Mouse (Mus musculus) neural tube, embryonic 12.5 days (tissue): ENCODE data around the gene Galntl6. TPM values are rescaled to one million over a fixed set of nuclear protein-coding genes. Genes with fewer than 3 reads are reported as not detected.

Experiments
- ATAC-seq: fragments of 200-750 bp; cut with Nextera tagmentation; 2 replicates; pipeline ENCODE4 v1.8.0; 2017; ENCODE audit warnings: low read depth, mild to moderate bottlenecking, moderate TSS enrichment, moderate library complexity; ENCODE audit not compliant: low FRiP score
- H3K27ac ChIP-seq: fragments of 300-500 bp; sonication (generic); 2 replicates; pipeline ENCODE4 v1.5.1; 2016
- H3K27me3 ChIP-seq: fragments of 300-500 bp; sonication (generic); replicated peaks from 2 replicates; pipeline ENCODE4 v1.6.1; 2016; ENCODE audit warnings: mild to moderate bottlenecking
- H3K36me3 ChIP-seq: fragments of 300-500 bp; sonication (generic); 2 replicates; pipeline ENCODE4 v1.6.1; 2016; ENCODE audit warnings: mild to moderate bottlenecking
- H3K4me1 ChIP-seq: fragments of 300-500 bp; sonication (generic); 2 replicates; pipeline ENCODE4 v1.6.1; 2016
- H3K4me2 ChIP-seq: fragments of 300-500 bp; sonication (generic); replicated peaks from 2 replicates; pipeline ENCODE4 v1.6.1; 2016; ENCODE audit warnings: mild to moderate bottlenecking
- H3K4me3 ChIP-seq: fragments of 300-500 bp; sonication (generic); 2 replicates; pipeline ENCODE4 v1.5.1; 2016
- H3K9ac ChIP-seq: fragments of 300-500 bp; sonication (generic); 2 replicates; pipeline ENCODE4 v1.6.1; 2016; ENCODE audit warnings: mild to moderate bottlenecking
- H3K9me3 ChIP-seq: fragments of 300-500 bp; sonication (generic); 2 replicates; pipeline ENCODE4 v1.6.1; 2016; ENCODE audit warnings: mild to moderate bottlenecking
- WGBS: fragments of 180-500 bp; shearing (Covaris S2); methylation state at CpG from one replicate; pipeline ENCODE4 v1.1.7; 2016; 5-methylcytosine and 5-hydroxymethylcytosine counted together
- polyA plus RNA-seq: library from polyadenylated mRNA; unstranded; fragments of >200 nt; fragmentation: Nextera tagmentation; extraction: Ambion mirVana; gene quantifications from 2 replicates; pipeline ENCODE4 v1.2.1, GENCODE M21; 2016

Galntl6 gene
- polyA plus RNA-seq, 1 experiment from 2014 or later, result 6.2 TPM

GRCm38 (mm10) chr8:57879452-57879851, 1033.0 kb downstream of the Galntl6 start:
- H3K4me1 ChIP-seq, result no peaks in the 10 kb centered on the region
- H3K9me3 ChIP-seq, result no peaks in the 10 kb centered on the region
- no peaks in the 10 kb centered on the region for H3K36me3 ChIP-seq
- H3K4me2 ChIP-seq, result no peak overlapping the region
- ATAC-seq, result no peak
- 57% methylated on average over 11 of the region's 11 CpGs for WGBS
- H3K9ac ChIP-seq, result no peak overlapping the region
- no peaks in the 10 kb centered on the region for H3K27me3 ChIP-seq
- H3K4me3 ChIP-seq, result no peak overlapping the region
- no peak overlapping the region for H3K27ac ChIP-seq

- Histone ChIP-seq H3K27me3 (no peaks in the 10 kb centered on the region), H3K4me2 (no peak overlapping the region), H3K27ac (no peak overlapping the region), H3K4me3 (no peak overlapping the region), H3K4me1 (no peaks in the 10 kb centered on the region), H3K36me3 (no peaks in the 10 kb centered on the region), H3K9me3 (no peaks in the 10 kb centered on the region), H3K9ac (no peak overlapping the region)
- ATAC-seq, result no peak
Observed at GRCm38 (mm10) chr8:57849074-57849473, 1063.4 kb downstream of the Galntl6 start.

GRCm38 (mm10) chr8:57843461-57843860, 1069.0 kb downstream of the Galntl6 start:
- ATAC-seq, result no peak
- Histone ChIP-seq H3K4me1 (no peaks in the 10 kb centered on the region), H3K4me2 (no peak overlapping the region), H3K9me3 (no peaks in the 10 kb centered on the region), H3K27me3 (no peaks in the 10 kb centered on the region), H3K9ac (no peak overlapping the region), H3K36me3 (no peaks in the 10 kb centered on the region), H3K27ac (no peak overlapping the region), H3K4me3 (no peak overlapping the region)
- 75% methylated on average over 5 of the region's 5 CpGs for WGBS

GRCm38 (mm10) chr8:57842462-57843391, 1069.7 kb downstream of the Galntl6 start:
- Histone ChIP-seq H3K9ac (no peak overlapping the region), H3K4me2 (no peak overlapping the region), H3K36me3 (no peaks in the 10 kb centered on the region), H3K9me3 (no peaks in the 10 kb centered on the region), H3K27me3 (no peaks in the 10 kb centered on the region), H3K4me1 (no peaks in the 10 kb centered on the region), H3K4me3 (no peak overlapping the region), H3K27ac (no peak overlapping the region)
- 83% methylated on average over 13 of the region's 13 CpGs for WGBS
- no peak for ATAC-seq

- WGBS, result 83% methylated on average over 4 of the region's 4 CpGs
- Histone ChIP-seq H3K4me3 (no peak overlapping the region), H3K4me1 (no peaks in the 10 kb centered on the region), H3K27ac (no peak overlapping the region), H3K27me3 (no peaks in the 10 kb centered on the region), H3K4me2 (no peak overlapping the region), H3K9me3 (no peaks in the 10 kb centered on the region), H3K36me3 (no peaks in the 10 kb centered on the region), H3K9ac (no peak overlapping the region)
- no peak for ATAC-seq
Observed at GRCm38 (mm10) chr8:57841446-57841845, 1071.0 kb downstream of the Galntl6 start.

- ATAC-seq, result no peak
- no peak overlapping the region for H3K4me3 ChIP-seq
Observed at GRCm38 (mm10) chr8:57837384-57837783, 1075.1 kb downstream of the Galntl6 start.

GRCm38 (mm10) chr8:57836981-57837380, 1075.5 kb downstream of the Galntl6 start:
- no peaks in the 10 kb centered on the region for H3K9me3 ChIP-seq
- no peak overlapping the region for H3K4me3 ChIP-seq
- H3K4me1 ChIP-seq, result no peaks in the 10 kb centered on the region
- H3K4me2 ChIP-seq, result no peak overlapping the region
- H3K27me3 ChIP-seq, result no peaks in the 10 kb centered on the region
- no peaks in the 10 kb centered on the region for H3K36me3 ChIP-seq
- no peak overlapping the region for H3K9ac ChIP-seq
- no peak overlapping the region for H3K27ac ChIP-seq
- no peak for ATAC-seq
- 64% methylated on average over 11 of the region's 11 CpGs for WGBS

More at GRCm38 (mm10) chr8:57837384-57837783, 1075.1 kb downstream of the Galntl6 start:
- no peak overlapping the region for H3K4me2 ChIP-seq
- H3K36me3 ChIP-seq, result no peaks in the 10 kb centered on the region
- H3K9ac ChIP-seq, result no peak overlapping the region
- H3K27me3 ChIP-seq, result no peaks in the 10 kb centered on the region
- H3K9me3 ChIP-seq, result no peaks in the 10 kb centered on the region
- H3K27ac ChIP-seq, result no peak overlapping the region
- H3K4me1 ChIP-seq, result no peaks in the 10 kb centered on the region
- WGBS, result 72% methylated on average over 8 of the region's 8 CpGs

GRCm38 (mm10) chr8:57836201-57836883, 1076.1 kb downstream of the Galntl6 start:
- 74% methylated on average over 15 of the region's 15 CpGs for WGBS
- ATAC-seq, result no peak
- no peak overlapping the region for H3K4me2 ChIP-seq
- H3K4me1 ChIP-seq, result no peaks in the 10 kb centered on the region
- no peaks in the 10 kb centered on the region for H3K9me3 ChIP-seq
- no peak overlapping the region for H3K27ac ChIP-seq
- H3K36me3 ChIP-seq, result no peaks in the 10 kb centered on the region
- no peak overlapping the region for H3K4me3 ChIP-seq
- H3K27me3 ChIP-seq, result no peaks in the 10 kb centered on the region
- no peak overlapping the region for H3K9ac ChIP-seq

GRCm38 (mm10) chr8:57823151-57823550, 1089.3 kb downstream of the Galntl6 start:
- WGBS, result 70% methylated on average over 7 of the region's 7 CpGs
- Histone ChIP-seq H3K9ac (no peak overlapping the region), H3K27me3 (no peaks in the 10 kb centered on the region)

GRCm38 (mm10) chr8:57816034-57816433, 1096.4 kb downstream of the Galntl6 start:
- 50% methylated on average over 7 of the region's 7 CpGs for WGBS
- Histone ChIP-seq H3K4me3 (no peak overlapping the region), H3K36me3 (no peaks in the 10 kb centered on the region), H3K4me1 (no peaks in the 10 kb centered on the region), H3K27ac (no peak overlapping the region), H3K9me3 (no peaks in the 10 kb centered on the region; the same call in 1 of the 2 replicates), H3K9ac (no peak overlapping the region), H3K27me3 (no peaks in the 10 kb centered on the region), H3K4me2 (no peak overlapping the region)
- no peak for ATAC-seq

More at GRCm38 (mm10) chr8:57823151-57823550, 1089.3 kb downstream of the Galntl6 start:
- Histone ChIP-seq H3K27ac (no peak overlapping the region), H3K4me2 (no peak overlapping the region), H3K4me3 (no peak overlapping the region), H3K4me1 (no peaks in the 10 kb centered on the region), H3K9me3 (no peaks in the 10 kb centered on the region), H3K36me3 (no peaks in the 10 kb centered on the region)
- no peak for ATAC-seq

- Histone ChIP-seq H3K4me3 (no peak overlapping the region), H3K36me3 (no peaks in the 10 kb centered on the region), H3K9me3 (no peaks in the 10 kb centered on the region; the same call in 1 of the 2 replicates), H3K27ac (no peak overlapping the region), H3K27me3 (no peaks in the 10 kb centered on the region), H3K4me2 (no peak overlapping the region), H3K9ac (no peak overlapping the region), H3K4me1 (no peaks in the 10 kb centered on the region)
- no peak for ATAC-seq
- WGBS, result 74% methylated on average over 4 of the region's 4 CpGs
Observed at GRCm38 (mm10) chr8:57807060-57807459, 1105.4 kb downstream of the Galntl6 start.

- Histone ChIP-seq H3K4me2 (no peak overlapping the region), H3K36me3 (no peaks in the 10 kb centered on the region), H3K9ac (no peak overlapping the region), H3K27ac (no peak overlapping the region), H3K27me3 (no peaks in the 10 kb centered on the region), H3K4me3 (no peak overlapping the region), H3K9me3 (no peaks in the 10 kb centered on the region), H3K4me1 (peaks cover 2% of the 10 kb centered on the region)
- ATAC-seq, result no peak
- WGBS, result 88% methylated on average over 4 of the region's 4 CpGs
Observed at GRCm38 (mm10) chr8:57805094-57805493, 1107.3 kb downstream of the Galntl6 start.
